Mouse (Mus musculus) layer of hippocampus, postnatal 25 days (tissue): ENCODE data around the gene Hist1h3b. TPM values are rescaled to one million over a fixed set of nuclear protein-coding genes. Genes with fewer than 3 reads are reported as not detected.
"Not testable (repeated sequence)": the region's sequence is repeated elsewhere in the genome, so short reads cannot be mapped to it uniquely, and the experiment has no call there.

Experiments
- DNase-seq, 2 experiments: peaks; one replicate each; pipeline ENCODE4 v3.0.0; 2022; ENCODE audit warnings: mixed read lengths in 2 of 2, low spot score in 1 of 2; ENCODE audit errors: extremely low spot score in 1 of 2
- microRNA-seq, 2 experiments: library from miRNA; unstranded; fragments of <30 nt; microRNA quantifications; one replicate each; pipeline ENCODE4 v1.2.0; 2021
- total RNA-seq, 2 experiments: library from RNA; stranded (reverse); gene quantifications; 2 replicates each; pipeline ENCODE4 v1.2.3; 2021

Gene Hist1h3b
- total RNA-seq, 2 experiments from 2014 or later, result 12.3 to 22.8 TPM

DNA sequence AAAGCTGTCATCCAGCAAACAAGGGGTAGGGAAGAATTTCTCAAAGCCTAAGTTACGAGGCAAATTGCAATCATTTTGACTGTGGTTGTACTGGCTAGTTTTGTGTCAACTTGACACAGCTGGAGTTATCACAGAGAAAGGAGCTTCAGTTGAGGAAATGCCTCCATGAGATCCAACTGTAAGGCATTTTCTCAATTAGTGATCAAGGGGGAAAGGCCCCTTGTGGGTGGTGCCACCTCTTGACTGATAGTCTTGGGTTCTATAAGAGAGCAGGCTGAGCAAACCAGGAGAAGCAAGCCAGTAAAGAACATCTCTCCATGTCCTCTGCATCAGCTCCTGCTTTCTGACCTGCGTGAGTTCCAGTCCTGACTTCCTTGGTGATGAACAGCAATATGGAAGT is 17.5 kb downstream of the Hist1h3b start, which contains the start of gene Trim38:
Trim38 (plus strand) TSS at position 301 of the 400 bp plus-strand sequence.
- DNase-seq, result not testable (repeated sequence)

- DNase-seq, result peak; percentile 16 to 21
Observed at GRCm38 (mm10) chr13:23772561-23773313, 20.7 kb downstream of the Hist1h3b start.

DNA sequence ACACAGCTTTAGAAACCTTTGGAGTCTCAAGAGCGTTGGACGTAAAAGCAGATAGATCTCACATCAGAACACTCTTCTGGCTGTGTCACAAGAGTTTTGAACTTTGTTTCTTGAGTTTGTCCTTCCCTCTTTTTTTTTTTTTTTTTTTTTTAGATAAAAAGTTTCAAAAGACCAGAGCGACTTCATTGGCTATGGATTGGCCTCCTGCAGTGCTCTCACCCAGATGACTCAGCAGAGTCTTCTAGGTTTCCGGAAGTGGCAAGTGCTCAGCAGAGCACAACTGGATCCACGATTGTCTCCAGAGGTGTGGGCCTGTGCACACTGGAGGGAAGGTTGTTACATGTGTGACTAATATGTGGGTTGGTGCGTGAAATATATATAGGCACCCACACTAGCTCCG is 26.3 kb downstream of the Hist1h3b start:
- DNase-seq, result no peak

GRCm38 (mm10) chr13:23779025-23779424 is 27.0 kb downstream of the Hist1h3b start:
- DNase-seq, result no peak

GRCm38 (mm10) chr13:23792520-23792919 is 40.5 kb downstream of the Hist1h3b start:
- DNase-seq, result peak in 1 of 2 experiments; percentile 47

DNA sequence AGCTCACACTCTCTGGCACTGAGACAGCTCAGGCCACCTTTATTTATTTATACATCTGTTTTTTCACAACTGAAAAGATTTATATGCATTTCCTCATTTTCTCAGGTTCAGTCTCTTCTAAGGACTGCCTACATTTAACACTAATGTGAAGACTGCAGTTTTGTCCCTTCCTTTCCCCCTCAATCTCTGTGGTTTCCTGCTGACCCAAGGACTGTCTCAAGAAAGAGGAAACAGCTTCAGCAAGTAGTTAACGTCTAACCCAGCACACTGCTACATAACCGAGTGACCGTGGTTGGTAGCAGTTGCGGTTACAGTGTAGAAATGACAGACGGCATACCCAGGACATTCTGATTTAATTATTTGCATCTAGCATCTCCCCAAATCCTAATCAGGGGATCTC is 47.3 kb downstream of the Hist1h3b start:
- DNase-seq, result no peak

Small RNA genes within 50 kb of the gene (microRNA-seq; reads per million reads assigned to microRNA genes)
- gene Gm44314 (0 reads per million in 2 experiments), gene Gm44484 (0 reads per million in 2 experiments)

Other genes starting within 250 kb of the Hist1h3b start
- gene Hist1h4h, start 221.2 kb upstream of the Hist1h3b start, total RNA-seq, result 100 to 1,000 TPM; 289 to 367 TPM
- 10 to 100 TPM in 1 of 2 experiments, 1 to 10 TPM in 1; 7.8 to 12.2 TPM for gene Hist1h2af, start 218.4 kb upstream of the Hist1h3b start, total RNA-seq
- gene Hist1h3g, start 216.8 kb upstream of the Hist1h3b start, total RNA-seq, result 1 to 10 TPM; 3.6 to 5.7 TPM
- 1 to 10 TPM in 1 of 2 experiments, under 1 TPM in 1; 0.94 to 1.1 TPM for gene Hist1h2bh, start 208.9 kb upstream of the Hist1h3b start, total RNA-seq
- gene Hist1h3f, start 208.2 kb upstream of the Hist1h3b start, total RNA-seq, result 10 to 100 TPM; 15.7 to 16.5 TPM
- 100 to 1,000 TPM; 127 to 164 TPM for gene Hist1h4f, start 200.6 kb upstream of the Hist1h3b start, total RNA-seq
- gene Hist1h1d, start 199.0 kb upstream of the Hist1h3b start, total RNA-seq, result 1 to 10 TPM; 4.7 to 4.8 TPM
- gene Hist1h3e, start 189.9 kb upstream of the Hist1h3b start, total RNA-seq, result 10 to 100 TPM; 47.8 to 50.0 TPM
- gene Hist1h2ae, start 181.0 kb upstream of the Hist1h3b start, total RNA-seq, result 1 to 10 TPM; 4.6 to 7.9 TPM
- gene Hist1h2bg, start 180.9 kb upstream of the Hist1h3b start, total RNA-seq, result 10 to 100 TPM; 79.1 to 83.5 TPM
- gene Hist1h2bf, start 178.1 kb upstream of the Hist1h3b start, total RNA-seq, result 10 to 100 TPM; 26.4 to 30.6 TPM
- gene Hist1h2ad, start 177.9 kb upstream of the Hist1h3b start, total RNA-seq, result 10 to 100 TPM in 1 of 2 experiments, 1 to 10 TPM in 1; 7.1 to 11.6 TPM
- gene Hist1h3d, start 176.5 kb upstream of the Hist1h3b start, total RNA-seq, result 10 to 100 TPM; 10.0 to 14.4 TPM
- gene Hist1h4d, start 170.7 kb upstream of the Hist1h3b start, total RNA-seq, result 100 to 1,000 TPM; 129 to 153 TPM
- 1 to 10 TPM; 7.1 to 8.3 TPM for gene Hist1h2be, start 131.1 kb upstream of the Hist1h3b start, total RNA-seq
- gene Hist1h1e, start 129.7 kb upstream of the Hist1h3b start, total RNA-seq, result 10 to 100 TPM; 45.8 to 59.4 TPM
- 1 to 10 TPM; 3.1 to 3.3 TPM for gene Hist1h2ac, start 68.3 kb upstream of the Hist1h3b start, total RNA-seq
- gene Hist1h2bc, start 68.1 kb upstream of the Hist1h3b start, total RNA-seq, result 10 to 100 TPM; 50.7 to 51.1 TPM
- gene Hist1h1t, start 56.5 kb upstream of the Hist1h3b start, total RNA-seq, result not detected
- gene Hist1h4c, start 53.8 kb upstream of the Hist1h3b start, total RNA-seq, result 100 to 1,000 TPM in 1 of 2 experiments, 10 to 100 TPM in 1; 92.2 to 102 TPM
- gene Hfe, start 41.4 kb upstream of the Hist1h3b start, total RNA-seq, result 1 to 10 TPM; 3.5 to 3.6 TPM
- gene Hist1h1c, start 13.5 kb upstream of the Hist1h3b start, total RNA-seq, result 10 to 100 TPM; 53.2 to 69.4 TPM
- 1 to 10 TPM; 4.6 to 6.0 TPM for gene Hist1h3c, start 6.7 kb upstream of the Hist1h3b start, total RNA-seq
- 10 to 100 TPM; 20.1 to 33.5 TPM for gene Hist1h2bb, start 5.5 kb upstream of the Hist1h3b start, total RNA-seq
- gene Hist1h2ab, start 1.1 kb upstream of the Hist1h3b start, total RNA-seq, result 10 to 100 TPM; 24.8 to 42.0 TPM
- gene Hist1h4b, start 4.7 kb downstream of the Hist1h3b start, total RNA-seq, result 10 to 100 TPM; 71.8 to 80.9 TPM
- gene Hist1h4a, start 9.0 kb downstream of the Hist1h3b start, total RNA-seq, result 10 to 100 TPM; 42.9 to 58.9 TPM
- 10 to 100 TPM; 30.8 to 53.8 TPM for gene Hist1h3a, start 10.1 kb downstream of the Hist1h3b start, total RNA-seq
- 10 to 100 TPM; 15.6 to 24.5 TPM for gene Hist1h1a, start 11.4 kb downstream of the Hist1h3b start, total RNA-seq
- not detected for gene Trim38, start 17.6 kb downstream of the Hist1h3b start, total RNA-seq
- under 1 TPM in 1 of 2 experiments, not detected in 1; 0.12 TPM for gene Slc17a2, start 54.7 kb downstream of the Hist1h3b start, total RNA-seq
- gene Slc17a3, start 87.2 kb downstream of the Hist1h3b start, total RNA-seq, result not detected
- gene Slc17a1, start 115.5 kb downstream of the Hist1h3b start, total RNA-seq, result not detected
- not detected for gene Slc17a4, start 162.7 kb downstream of the Hist1h3b start, total RNA-seq
- gene Hist1h2ba, start 181.9 kb downstream of the Hist1h3b start, total RNA-seq, result not detected
- gene Hist1h2aa, start 182.2 kb downstream of the Hist1h3b start, total RNA-seq, result not detected
- 1 to 10 TPM; 1.0 to 2.2 TPM for gene Scgn, start 238.9 kb downstream of the Hist1h3b start, total RNA-seq